8 mouse cellular contexts compared by ENCODE assay signal in the genomic region with DNA sequence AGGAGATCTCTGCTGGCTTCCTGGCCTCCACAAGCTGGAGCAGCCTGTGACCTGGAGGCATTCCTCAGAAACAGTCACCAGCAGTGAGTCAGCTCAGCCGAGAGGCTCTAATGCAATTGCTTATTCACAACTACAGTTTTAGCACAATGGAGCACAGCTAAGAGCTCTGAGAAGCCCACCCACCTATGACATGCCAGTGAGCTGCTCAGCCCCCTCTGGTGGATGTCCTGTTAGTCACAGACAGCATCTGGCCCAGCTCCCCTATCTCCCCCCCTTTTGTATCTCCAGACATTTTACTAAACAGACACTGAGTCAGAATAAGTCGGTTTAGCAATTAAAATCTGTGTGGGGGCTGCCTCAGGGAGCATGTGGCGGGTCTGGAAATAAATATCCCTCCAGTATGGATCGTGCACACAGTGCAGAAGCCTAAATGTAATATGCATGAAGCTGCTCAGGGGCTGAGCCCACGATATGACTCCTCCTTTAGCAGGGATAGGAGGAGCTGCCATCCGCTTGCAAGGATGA.
DNase-seq lines count a peak whose midpoint lies in the region; ATAC-seq lines count a peak whose summit lies in the region.

No protein-coding gene starts in this region.

- intact Hi-C loops in left cerebral cortex, postnatal 10 days (cut with DNase I): loop anchor here (10.0 kb wide), 1 partner anchor 200 kb away; no protein-coding TSS in a partner anchor

- no peak for ATAC-seq in CD4-positive, CD25-positive, alpha-beta regulatory T cell, adult 4 months

- peak; percentile 54 for DNase-seq in adrenal gland, adult 2 months
- no peak for DNase-seq in adrenal gland, adult 18-20 months (ENCODE audit: low spot score in 2 of 2)
- DNase-seq in adrenal gland, postnatal 14 days: peak; percentile 48
- DNase-seq in frontal cortex, postnatal 14 days (ENCODE audit: low spot score in 2 of 2): peak; percentile 61 to 76
- DNase-seq in left cerebral cortex, postnatal 10 days (ENCODE audit: extremely low spot score in 1 of 2, low spot score in 2 of 2): peak; percentile 57 to 59
- DNase-seq in right cerebral cortex, adult 18-20 months: peak; percentile 90
- no peak for DNase-seq in gastrocnemius, adult 18-20 months (ENCODE audit: low spot score)

Comparison
In these comparisons a context has a peak if more than half of its experiments do, and no peak if none do; other contexts are left out.
1. DNase-seq: peak in adrenal gland, adult 2 months (single experiment), adrenal gland, postnatal 14 days (single experiment), frontal cortex, postnatal 14 days (2 of 2), left cerebral cortex, postnatal 10 days (2 of 2) and right cerebral cortex, adult 18-20 months (single experiment); none in adrenal gland, adult 18-20 months (0 of 2) and gastrocnemius, adult 18-20 months (single experiment).